Mouse (Mus musculus) heart, adult 2 months (tissue): ENCODE data around the gene Tmub1. TPM values are rescaled to one million over a fixed set of nuclear protein-coding genes. Genes with fewer than 3 reads are reported as not detected.

Experiments
- DNase-seq, 2 experiments: peaks; one replicate each; pipeline ENCODE4 v3.0.0; 2021
- H3K27ac ChIP-seq: fragments of 200-600 bp; 2 replicates; pipeline ENCODE4 v1.8.1; 2022
- H3K27me3 ChIP-seq: fragments of 200-500 bp; 2 replicates; pipeline ENCODE4 v1.6.1; 2012; ENCODE audit warnings: mild to moderate bottlenecking, low read length, inconsistent platforms, mixed read lengths; ENCODE audit not compliant: control insufficient read depth, insufficient read depth
- H3K36me3 ChIP-seq: fragments of 200-500 bp; 2 replicates; pipeline ENCODE4 v1.6.1; 2012; ENCODE audit warnings: low read length, inconsistent platforms; ENCODE audit not compliant: control insufficient read depth, insufficient read depth
- H3K4me1 ChIP-seq: fragments of 200-500 bp; 2 replicates; pipeline ENCODE4 v1.6.1; 2011; ENCODE audit warnings: low read length; ENCODE audit not compliant: control insufficient read depth, insufficient read depth
- H3K4me3 ChIP-seq: fragments of 200-600 bp; 2 replicates; pipeline ENCODE4 v1.8.1; 2022
- H3K79me2 ChIP-seq: fragments of 200-500 bp; replicated peaks from 2 replicates; pipeline ENCODE4 v1.6.1; 2012; ENCODE audit warnings: mild to moderate bottlenecking, inconsistent platforms, low read length, moderate library complexity, mixed read lengths; ENCODE audit not compliant: control insufficient read depth, insufficient read depth
- H3K9ac ChIP-seq: fragments of 200-500 bp; 2 replicates; pipeline ENCODE4 v1.6.1; 2012; ENCODE audit warnings: low read depth, mild to moderate bottlenecking, control low read depth, inconsistent platforms, low read length, mixed read lengths
- CTCF ChIP-seq: fragments of 200-600 bp; IDR thresholded peaks from 2 replicates; pipeline ENCODE4 v1.8.1; 2022; ENCODE audit warnings: antibody characterized with exemption, mild to moderate bottlenecking, moderate library complexity
- EP300 ChIP-seq: fragments of 200-500 bp; IDR thresholded peaks from 2 replicates; pipeline ENCODE4 v1.6.1; 2011; ENCODE audit warnings: low read depth, low read length, control low read depth; ENCODE audit not compliant: insufficient read depth
- POLR2A ChIP-seq: fragments of 200-500 bp; IDR thresholded peaks from 2 replicates; pipeline ENCODE4 v1.6.1; 2011; ENCODE audit warnings: mild to moderate bottlenecking, low read depth, low read length, control low read depth; ENCODE audit not compliant: insufficient read depth
- WGBS: fragments of 180-500 bp; shearing (Covaris S2); methylation state at CpG from one replicate; pipeline ENCODE4 v1.1.7; 2018; 5-methylcytosine and 5-hydroxymethylcytosine counted together
- intact Hi-C: fragments of 180-260 bp; cut with DNase I; formaldehyde crosslinking; loops from one replicate; pipeline ENCODE4 v1.15.1; 2025
- polyA plus RNA-seq: library from polyadenylated mRNA; depleted of rRNA; stranded (reverse); fragments of >200 nt; gene quantifications from 2 replicates; pipeline ENCODE4 v1.2.3, GENCODE M21; 2012
- total RNA-seq, 2 experiments: library from RNA; stranded (reverse); gene quantifications; 2 replicates each; pipeline ENCODE4 v1.2.3; 2021

Gene Tmub1
- total and polyA plus RNA-seq, 3 experiments = 10.4 to 34.0 (median 13.9) TPM

DNA sequence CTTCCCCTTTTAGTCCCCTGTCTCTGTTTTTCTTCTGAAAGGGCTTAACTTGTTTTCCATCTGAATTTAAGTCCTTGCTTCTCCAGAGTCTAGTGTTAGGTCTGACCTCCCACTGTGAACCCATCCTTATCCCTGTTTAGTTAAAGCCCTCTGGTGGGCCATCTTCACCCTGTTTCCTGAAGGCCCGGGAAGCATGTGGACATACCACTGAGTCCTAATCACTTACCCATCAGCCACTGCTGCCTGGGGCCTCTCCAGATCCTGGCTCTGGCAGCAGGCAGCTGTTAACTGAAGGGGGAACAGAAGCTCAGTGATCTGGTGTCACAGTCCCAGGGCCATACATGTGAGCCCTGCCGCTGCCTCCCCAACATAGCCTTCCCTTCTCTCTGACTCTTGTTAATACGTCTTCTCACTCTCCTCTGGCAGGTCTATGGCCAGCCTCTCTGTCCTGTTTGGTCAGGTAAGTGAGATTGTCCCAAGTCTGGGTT, 42.2 kb downstream of the Tmub1 start:
- intact Hi-C loops = no loop called here
- no peak overlapping the region for H3K27ac ChIP-seq
- H3K4me3 ChIP-seq = no peak overlapping the region
- H3K4me1 ChIP-seq = no peaks in the 10 kb centered on the region; the same call in 1 of the 2 replicates
- no peaks in the 10 kb centered on the region for H3K79me2 ChIP-seq
- no peaks in the 10 kb centered on the region for H3K36me3 ChIP-seq
- 51% methylated on average over 3 of the region's 3 CpGs for WGBS
- no peak overlapping the region for H3K9ac ChIP-seq
- DNase-seq = no peak
- TF ChIP-seq POLR2A = no peak
- no peak for TF ChIP-seq CTCF
- no peak for TF ChIP-seq EP300
- H3K27me3 ChIP-seq = no peaks in the 10 kb centered on the region

DNA sequence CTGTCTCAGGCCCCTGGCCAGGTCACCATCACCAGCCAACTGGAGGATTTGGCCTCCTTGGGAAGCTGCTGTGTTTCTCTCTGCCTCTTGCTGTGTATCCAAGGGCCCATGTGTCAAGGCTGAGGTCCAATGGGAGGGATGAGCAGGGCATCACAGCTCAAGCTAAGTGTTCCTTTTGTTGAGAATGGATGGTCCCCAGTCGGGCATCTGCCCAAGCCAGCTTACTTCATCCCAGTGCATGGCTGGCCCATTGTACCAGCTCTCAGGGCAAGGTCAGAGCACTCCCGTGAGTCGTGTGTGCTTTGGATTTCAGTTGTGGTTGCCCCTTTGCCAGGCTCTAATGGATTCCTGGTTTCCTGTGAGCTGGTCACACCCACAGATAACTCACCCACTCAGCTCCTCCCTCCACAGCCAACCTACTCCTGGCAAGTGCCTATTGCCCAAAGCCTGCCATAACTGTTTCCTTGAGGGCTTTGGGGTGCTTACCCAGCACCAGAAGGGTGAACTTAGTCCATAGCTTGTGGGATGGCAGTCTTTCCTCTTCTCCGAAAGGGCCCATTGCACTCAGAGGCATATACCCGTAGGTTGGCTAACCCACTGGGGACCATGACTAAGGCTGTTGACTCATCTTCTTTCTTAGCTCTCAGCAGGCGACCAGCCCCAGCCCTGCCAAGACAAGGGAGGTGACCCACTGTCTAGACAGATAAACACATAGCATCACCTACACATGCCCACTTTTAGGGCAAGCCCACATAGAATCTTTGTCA, 42.9 kb downstream of the Tmub1 start:
- Histone ChIP-seq H3K36me3 (no peaks in the 10 kb centered on the region), H3K27me3 (no peaks in the 10 kb centered on the region), H3K79me2 (no peaks in the 10 kb centered on the region), H3K9ac (no peak overlapping the region), H3K4me1 (no peaks in the 10 kb centered on the region; the same call in 1 of the 2 replicates), H3K27ac (no peak overlapping the region), H3K4me3 (no peak overlapping the region)
- 67% methylated on average over 6 of the region's 6 CpGs for WGBS
- intact Hi-C loops = no loop called here
- TF ChIP-seq CTCF = no peak
- TF ChIP-seq EP300 = no peak
- no peak for TF ChIP-seq POLR2A
- DNase-seq = no peak

GRCm38 (mm10) chr5:24401969-24402368, 45.7 kb downstream of the Tmub1 start:
- Histone ChIP-seq H3K27me3 (no peaks in the 10 kb centered on the region), H3K79me2 (no peaks in the 10 kb centered on the region), H3K27ac (no peak overlapping the region), H3K4me3 (no peak overlapping the region), H3K9ac (no peak overlapping the region), H3K36me3 (no peaks in the 10 kb centered on the region), H3K4me1 (no peaks in the 10 kb centered on the region)
- intact Hi-C loops = no loop called here
- no peak for DNase-seq
- TF ChIP-seq POLR2A (no peak), CTCF (no peak), EP300 (no peak)
- 56% methylated on average over 9 of the region's 9 CpGs for WGBS

DNA sequence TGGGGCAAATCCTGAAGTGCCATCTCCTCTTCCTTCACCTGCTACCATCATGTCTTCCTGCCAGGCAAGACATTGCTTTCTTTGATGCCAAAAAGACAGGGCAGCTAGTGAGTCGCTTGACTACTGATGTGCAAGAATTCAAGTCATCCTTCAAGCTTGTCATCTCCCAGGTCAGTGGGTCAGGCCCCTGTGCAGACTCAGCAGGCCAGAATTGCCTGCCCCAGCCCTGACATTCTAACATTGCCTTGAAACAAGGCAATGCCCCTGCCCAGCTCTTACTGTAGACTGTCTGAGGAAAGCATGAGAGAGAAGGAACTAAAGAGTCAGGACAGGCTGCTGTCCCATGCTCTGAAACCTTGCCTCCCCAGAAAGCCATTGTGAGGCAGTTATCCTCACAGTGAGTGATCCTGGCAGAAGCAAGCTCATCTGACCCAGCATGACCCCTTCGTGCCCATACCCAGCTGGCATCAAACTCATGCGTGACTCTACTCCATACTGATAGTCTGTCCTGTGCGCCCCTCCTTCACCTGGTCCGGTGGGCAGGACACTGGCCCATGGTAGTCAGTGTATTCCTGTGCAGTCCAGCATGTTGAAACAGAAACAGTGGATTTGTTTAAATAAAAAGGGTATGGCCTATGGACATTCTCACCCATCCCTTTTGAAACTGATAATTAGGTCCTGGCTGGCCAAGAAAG, 46.6 kb downstream of the Tmub1 start:
- WGBS = 79% methylated on average over 5 of the region's 5 CpGs
- intact Hi-C loops = no loop called here
- TF ChIP-seq POLR2A (no peak), CTCF (no peak), EP300 (no peak)

GRCm38 (mm10) chr5:24400362-24400761, 47.3 kb downstream of the Tmub1 start:
- TF ChIP-seq POLR2A (no peak), EP300 (no peak), CTCF (no peak)
- Histone ChIP-seq H3K36me3 (no peaks in the 10 kb centered on the region), H3K4me1 (no peaks in the 10 kb centered on the region), H3K79me2 (no peaks in the 10 kb centered on the region), H3K9ac (no peak overlapping the region), H3K4me3 (no peak overlapping the region), H3K27ac (no peak overlapping the region), H3K27me3 (no peaks in the 10 kb centered on the region)
- intact Hi-C loops = no loop called here
- no peak for DNase-seq
- WGBS = 86% methylated on average over 11 of the region's 11 CpGs

More for the DNA sequence above, 46.6 kb downstream of the Tmub1 start:
- no peak overlapping the region for H3K4me3 ChIP-seq
- H3K27ac ChIP-seq = no peak overlapping the region
- H3K4me1 ChIP-seq = no peaks in the 10 kb centered on the region
- H3K27me3 ChIP-seq = no peaks in the 10 kb centered on the region
- H3K36me3 ChIP-seq = no peaks in the 10 kb centered on the region
- no peak for DNase-seq
- H3K79me2 ChIP-seq = no peaks in the 10 kb centered on the region
- H3K9ac ChIP-seq = no peak overlapping the region

- Histone ChIP-seq H3K4me3 (no peak overlapping the region), H3K79me2 (no peaks in the 10 kb centered on the region), H3K27ac (no peak overlapping the region), H3K9ac (no peak overlapping the region), H3K36me3 (no peaks in the 10 kb centered on the region), H3K27me3 (no peaks in the 10 kb centered on the region), H3K4me1 (no peaks in the 10 kb centered on the region)
- 74% methylated on average over 10 of the region's 10 CpGs for WGBS
- intact Hi-C loops = no loop called here
- TF ChIP-seq EP300 (no peak), POLR2A (no peak), CTCF (no peak)
- DNase-seq = no peak
Observed at GRCm38 (mm10) chr5:24399686-24400085, 48.0 kb downstream of the Tmub1 start.
